Mouse (Mus musculus) T-helper 17 cell (primary cell): Measurements from ENCODE around the gene Hpn.

Experiments used
- in situ Hi-C, 2 experiments: fragments of 300-600 bp; cut with MboI, MseI; formaldehyde crosslinking; loops; 1 replicate in 1 of 2; 2 replicates in 1 of 2; pipeline ENCODE4 v1.15.1; 2025; ENCODE audit warnings: high pct_unique_total_duplicates in 2 of 2

The Hpn gene

GRCm38 (mm10) chr7:31056448-31056847, 58.6 kb downstream of the Hpn start:
- in situ Hi-C loops, result no loop called here

- in situ Hi-C loops, result no loop called here
Observed at GRCm38 (mm10) chr7:31055883-31056282, 59.2 kb downstream of the Hpn start.

- in situ Hi-C loops, result no loop called here
Observed at GRCm38 (mm10) chr7:31055354-31055824, 59.7 kb downstream of the Hpn start.

GRCm38 (mm10) chr7:31054661-31055320, 60.3 kb downstream of the Hpn start:
- in situ Hi-C loops, result no loop called here

GRCm38 (mm10) chr7:31053882-31054447, 61.1 kb downstream of the Hpn start:
- in situ Hi-C loops, result no loop called here

GRCm38 (mm10) chr7:31052636-31053434, 62.3 kb downstream of the Hpn start:
- in situ Hi-C loops, result no loop called here

- in situ Hi-C loops, result no loop called here
Observed at GRCm38 (mm10) chr7:31052251-31052635, 62.8 kb downstream of the Hpn start.

- in situ Hi-C loops, result no loop called here
Observed at GRCm38 (mm10) chr7:31051321-31052021, 63.6 kb downstream of the Hpn start, which contains the start of gene Fxyd7. TSS of gene Fxyd7 (minus strand) at chr7:31051467.

GRCm38 (mm10) chr7:31050921-31051320, 64.2 kb downstream of the Hpn start:
- in situ Hi-C loops, result no loop called here

- in situ Hi-C loops, result no loop called here
Observed at GRCm38 (mm10) chr7:31050487-31050886, 64.6 kb downstream of the Hpn start.

GRCm38 (mm10) chr7:31049846-31050281, 65.2 kb downstream of the Hpn start:
- in situ Hi-C loops, result no loop called here

GRCm38 (mm10) chr7:31049135-31049845, 65.8 kb downstream of the Hpn start:
- in situ Hi-C loops, result no loop called here
